Mouse (Mus musculus): ENCODE data around the gene Mylk. TPM values are rescaled to one million over a fixed set of nuclear protein-coding genes. Genes with fewer than 3 reads are reported as not detected.

Mylk gene
- polyA plus RNA-seq, 1 experiment: 8.3 TPM

- peaks cover 12% of the 10 kb centered on the region for H3K4me1 ChIP-seq (ENCODE audit: control insufficient read depth, insufficient read depth, low read length)
- H3K4me3 ChIP-seq (ENCODE audit: insufficient read depth, low read length): no peak overlapping the region
- TF ChIP-seq POLR2A (IDR thresholded peaks at IDR 0.05; ENCODE audit: extremely low read depth, insufficient read depth, low read length) (no peak), CTCF (IDR thresholded peaks at IDR 0.05; ENCODE audit: extremely low read depth, insufficient read depth, low read length) (no peak)
- H3K27ac ChIP-seq (ENCODE audit: insufficient read depth, low read length): peak overlapping the region; percentile 36; the same call in 1 of the 2 replicates
Observed at GRCm38 (mm10) chr16:34994641-34995141, 249.7 kb downstream of the Mylk start.

DNA sequence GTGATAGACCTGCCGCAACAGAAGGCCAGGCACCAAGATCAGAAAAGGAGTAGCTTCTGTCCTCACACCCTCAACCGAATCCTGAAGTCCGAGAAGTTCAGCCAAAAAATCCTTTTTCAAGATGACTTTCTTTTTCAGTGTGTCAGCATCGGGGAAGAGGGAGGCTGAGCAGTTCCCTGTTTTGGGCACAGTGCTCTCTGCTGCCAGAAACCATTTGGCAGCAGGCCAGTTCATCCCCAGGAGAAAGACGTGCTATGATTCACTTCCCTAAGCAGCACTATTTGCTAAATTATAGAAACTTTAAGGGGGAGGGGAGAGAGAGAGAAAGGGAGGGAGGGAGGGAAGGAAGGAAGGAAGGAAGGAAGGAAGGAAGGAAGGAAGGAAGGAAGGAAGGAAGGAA lies 251.1 kb downstream of the Mylk start:
- peaks cover 17% of the 10 kb centered on the region for H3K4me1 ChIP-seq (ENCODE audit: control insufficient read depth, insufficient read depth, low read length)
- peak overlapping the region; percentile 36 for H3K27ac ChIP-seq (ENCODE audit: insufficient read depth, low read length)
- no peak overlapping the region for H3K4me3 ChIP-seq (ENCODE audit: insufficient read depth, low read length)
- TF ChIP-seq POLR2A (IDR thresholded peaks at IDR 0.05; ENCODE audit: extremely low read depth, insufficient read depth, low read length): no peak
- no peak for TF ChIP-seq CTCF (IDR thresholded peaks at IDR 0.05; ENCODE audit: extremely low read depth, insufficient read depth, low read length)

- Histone ChIP-seq H3K27ac (ENCODE audit: insufficient read depth, low read length) (no peak overlapping the region), H3K4me3 (ENCODE audit: insufficient read depth, low read length) (no peak overlapping the region), H3K4me1 (ENCODE audit: control insufficient read depth, insufficient read depth, low read length) (peaks cover 18% of the 10 kb centered on the region)
- TF ChIP-seq POLR2A (IDR thresholded peaks at IDR 0.05; ENCODE audit: extremely low read depth, insufficient read depth, low read length): no peak
- no peak for TF ChIP-seq CTCF (IDR thresholded peaks at IDR 0.05; ENCODE audit: extremely low read depth, insufficient read depth, low read length)
Observed at GRCm38 (mm10) chr16:34997052-34997451, 252.0 kb downstream of the Mylk start.

DNA sequence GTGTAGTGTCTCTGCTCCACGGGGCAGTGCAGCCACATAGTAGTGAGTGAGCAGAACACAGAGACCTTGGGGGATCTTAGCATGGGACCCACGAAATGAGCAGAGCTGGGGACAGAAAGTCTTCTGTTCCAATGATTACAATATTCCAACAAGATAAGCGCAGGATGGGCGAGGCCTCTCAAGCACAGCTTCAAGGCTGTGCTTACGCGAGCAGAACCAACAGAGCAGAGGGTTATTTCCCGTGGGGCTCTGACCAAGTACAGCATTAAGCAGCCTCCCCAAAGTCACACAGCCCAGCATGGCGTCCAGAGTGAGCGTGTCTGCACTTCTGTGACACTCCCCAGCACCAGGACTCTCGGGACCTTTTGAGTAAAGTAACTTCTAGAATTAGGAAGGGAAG lies 252.6 kb downstream of the Mylk start:
- Histone ChIP-seq H3K27ac (ENCODE audit: insufficient read depth, low read length) (no peak overlapping the region), H3K4me3 (ENCODE audit: insufficient read depth, low read length) (no peak overlapping the region), H3K4me1 (ENCODE audit: control insufficient read depth, insufficient read depth, low read length) (peaks cover 18% of the 10 kb centered on the region)
- TF ChIP-seq CTCF (IDR thresholded peaks at IDR 0.05; ENCODE audit: extremely low read depth, insufficient read depth, low read length) (no peak), POLR2A (IDR thresholded peaks at IDR 0.05; ENCODE audit: extremely low read depth, insufficient read depth, low read length) (no peak)

DNA sequence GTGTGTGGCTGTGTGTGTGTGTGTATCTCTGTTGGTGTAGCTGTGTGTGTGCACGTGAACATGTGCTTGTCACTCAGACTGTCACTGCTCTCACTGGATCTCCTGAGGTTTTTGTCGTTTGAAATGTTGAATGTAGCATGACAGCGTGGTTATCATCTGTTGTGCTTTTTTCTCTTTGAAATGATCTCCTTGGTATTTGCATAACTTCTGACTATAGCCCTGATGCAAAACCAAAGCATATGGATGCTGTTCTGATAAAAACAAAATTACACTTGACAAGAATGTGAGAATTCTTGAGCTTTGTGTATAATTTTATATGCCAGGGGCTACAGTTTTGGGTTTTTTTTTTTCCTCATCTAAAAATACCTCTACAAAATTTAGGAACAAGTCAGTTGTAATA lies 254.0 kb downstream of the Mylk start:
- H3K27ac ChIP-seq (ENCODE audit: insufficient read depth, low read length): peak overlapping the region; percentile 75; the same call in 1 of the 2 replicates
- TF ChIP-seq POLR2A (IDR thresholded peaks at IDR 0.05; ENCODE audit: extremely low read depth, insufficient read depth, low read length) (no peak), CTCF (IDR thresholded peaks at IDR 0.05; ENCODE audit: extremely low read depth, insufficient read depth, low read length) (no peak)
- H3K4me3 ChIP-seq (ENCODE audit: insufficient read depth, low read length): no peak overlapping the region
- H3K4me1 ChIP-seq (ENCODE audit: control insufficient read depth, insufficient read depth, low read length): peaks cover 18% of the 10 kb centered on the region

DNA sequence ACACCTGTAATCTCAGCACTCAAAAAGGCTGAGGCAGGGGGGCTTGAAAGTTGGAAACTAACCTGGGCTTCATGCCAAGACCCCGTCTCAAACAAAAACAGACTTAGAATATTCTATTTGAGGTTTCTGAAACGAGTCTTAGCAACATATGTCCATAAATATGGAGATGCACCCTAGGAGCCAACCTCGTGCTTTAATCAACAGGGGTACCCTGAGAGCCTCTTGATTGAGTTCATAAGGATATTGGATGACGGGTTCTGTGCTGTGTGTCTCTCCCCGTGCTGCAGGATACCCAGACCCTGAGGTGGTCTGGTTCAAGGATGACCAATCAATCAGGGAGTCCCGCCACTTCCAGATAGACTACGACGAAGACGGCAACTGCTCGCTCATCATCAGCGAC lies 255.0 kb downstream of the Mylk start:
- no peak for TF ChIP-seq POLR2A (IDR thresholded peaks at IDR 0.05; ENCODE audit: extremely low read depth, insufficient read depth, low read length)
- TF ChIP-seq CTCF (IDR thresholded peaks at IDR 0.05; ENCODE audit: extremely low read depth, insufficient read depth, low read length): no peak
- Histone ChIP-seq H3K27ac (ENCODE audit: insufficient read depth, low read length) (peak overlapping the region; percentile 71; the same call in 1 of the 2 replicates), H3K4me1 (ENCODE audit: control insufficient read depth, insufficient read depth, low read length) (peaks cover 18% of the 10 kb centered on the region), H3K4me3 (ENCODE audit: insufficient read depth, low read length) (0 out of 2 replicates have a peak overlapping the region, but pooled peaks have one; percentile 18)

GRCm38 (mm10) chr16:35000923-35001560 lies 256.0 kb downstream of the Mylk start:
- no peak for TF ChIP-seq POLR2A (IDR thresholded peaks at IDR 0.05; ENCODE audit: extremely low read depth, insufficient read depth, low read length)
- TF ChIP-seq CTCF (IDR thresholded peaks at IDR 0.05; ENCODE audit: extremely low read depth, insufficient read depth, low read length): no peak
- H3K4me1 ChIP-seq (ENCODE audit: control insufficient read depth, insufficient read depth, low read length): peaks cover 12% of the 10 kb centered on the region
- H3K27ac ChIP-seq (ENCODE audit: insufficient read depth, low read length): no peak overlapping the region
- no peak overlapping the region for H3K4me3 ChIP-seq (ENCODE audit: insufficient read depth, low read length)

GRCm38 (mm10) chr16:35004356-35004755 lies 259.3 kb downstream of the Mylk start:
- Histone ChIP-seq H3K4me1 (ENCODE audit: control insufficient read depth, insufficient read depth, low read length) (peaks cover 6% of the 10 kb centered on the region), H3K4me3 (ENCODE audit: insufficient read depth, low read length) (no peak overlapping the region)
- no peak for TF ChIP-seq CTCF (IDR thresholded peaks at IDR 0.05; ENCODE audit: extremely low read depth, insufficient read depth, low read length)
- TF ChIP-seq POLR2A (IDR thresholded peaks at IDR 0.05; ENCODE audit: extremely low read depth, insufficient read depth, low read length): no peak

GRCm38 (mm10) chr16:35004756-35005155 lies 259.7 kb downstream of the Mylk start:
- TF ChIP-seq CTCF (IDR thresholded peaks at IDR 0.05; ENCODE audit: extremely low read depth, insufficient read depth, low read length) (no peak), POLR2A (IDR thresholded peaks at IDR 0.05; ENCODE audit: extremely low read depth, insufficient read depth, low read length) (no peak)
- Histone ChIP-seq H3K4me3 (ENCODE audit: insufficient read depth, low read length) (no peak overlapping the region), H3K27ac (ENCODE audit: insufficient read depth, low read length) (no peak overlapping the region), H3K4me1 (ENCODE audit: control insufficient read depth, insufficient read depth, low read length) (peaks cover 6% of the 10 kb centered on the region)

More at GRCm38 (mm10) chr16:35004356-35004755, 259.3 kb downstream of the Mylk start:
- no peak overlapping the region for H3K27ac ChIP-seq (ENCODE audit: insufficient read depth, low read length)

- no peak overlapping the region for H3K4me3 ChIP-seq (ENCODE audit: insufficient read depth, low read length)
- H3K27ac ChIP-seq (ENCODE audit: insufficient read depth, low read length): no peak overlapping the region
- H3K4me1 ChIP-seq (ENCODE audit: control insufficient read depth, insufficient read depth, low read length): peaks cover under 1% of the 10 kb centered on the region; the same call in 1 of the 2 replicates
- no peak for TF ChIP-seq CTCF (IDR thresholded peaks at IDR 0.05; ENCODE audit: extremely low read depth, insufficient read depth, low read length)
- TF ChIP-seq POLR2A (IDR thresholded peaks at IDR 0.05; ENCODE audit: extremely low read depth, insufficient read depth, low read length): no peak
Observed at GRCm38 (mm10) chr16:35006251-35006650, 261.2 kb downstream of the Mylk start.

Data from cortical plate, adult 2 months (tissue).